Mouse (Mus musculus) bone marrow, adult 2 months (tissue): ENCODE data around the gene Nectin4.

Source experiments
- CTCF ChIP-seq: fragments of 200-500 bp; IDR thresholded peaks from 2 replicates; pipeline ENCODE4 v1.5.1; 2011; ENCODE audit warnings: low read length, control low read depth; ENCODE audit not compliant: control insufficient read depth, insufficient read depth
- POLR2A ChIP-seq: fragments of 200-500 bp; IDR thresholded peaks from 2 replicates; pipeline ENCODE4 v1.6.1; 2011; ENCODE audit warnings: low read depth, mild to moderate bottlenecking, control low read depth, low read length, borderline replicate concordance; ENCODE audit not compliant: control insufficient read depth

DNA sequence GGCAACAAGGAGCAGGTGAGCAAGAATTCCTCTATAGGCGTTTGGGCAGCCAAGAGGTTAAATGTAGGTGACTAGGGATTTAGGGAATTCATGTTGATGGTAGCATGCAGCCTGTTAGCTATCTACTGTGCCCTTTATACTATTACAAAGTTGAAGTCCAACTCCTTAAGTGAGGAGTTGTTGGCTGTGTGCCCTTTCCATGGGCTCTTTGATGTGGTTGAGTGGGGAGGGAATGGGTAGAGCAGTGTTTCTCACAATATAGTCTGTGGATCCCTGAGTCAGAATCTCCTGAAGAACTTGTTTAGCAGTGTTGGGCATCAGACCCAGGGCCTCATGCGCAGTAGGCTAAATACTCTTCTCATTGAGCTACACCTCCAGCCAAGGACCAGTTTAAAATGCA, 13.1 kb upstream of the Nectin4 start:
- TF ChIP-seq CTCF (no peak), POLR2A (no peak)
